Mouse (Mus musculus): ENCODE data around the gene Catip. TPM values are rescaled to one million over a fixed set of nuclear protein-coding genes. Genes with fewer than 3 reads are reported as not detected.

The Catip gene
- polyA plus RNA-seq, 1 experiment from 2014 or later = 1.6 TPM

DNA sequence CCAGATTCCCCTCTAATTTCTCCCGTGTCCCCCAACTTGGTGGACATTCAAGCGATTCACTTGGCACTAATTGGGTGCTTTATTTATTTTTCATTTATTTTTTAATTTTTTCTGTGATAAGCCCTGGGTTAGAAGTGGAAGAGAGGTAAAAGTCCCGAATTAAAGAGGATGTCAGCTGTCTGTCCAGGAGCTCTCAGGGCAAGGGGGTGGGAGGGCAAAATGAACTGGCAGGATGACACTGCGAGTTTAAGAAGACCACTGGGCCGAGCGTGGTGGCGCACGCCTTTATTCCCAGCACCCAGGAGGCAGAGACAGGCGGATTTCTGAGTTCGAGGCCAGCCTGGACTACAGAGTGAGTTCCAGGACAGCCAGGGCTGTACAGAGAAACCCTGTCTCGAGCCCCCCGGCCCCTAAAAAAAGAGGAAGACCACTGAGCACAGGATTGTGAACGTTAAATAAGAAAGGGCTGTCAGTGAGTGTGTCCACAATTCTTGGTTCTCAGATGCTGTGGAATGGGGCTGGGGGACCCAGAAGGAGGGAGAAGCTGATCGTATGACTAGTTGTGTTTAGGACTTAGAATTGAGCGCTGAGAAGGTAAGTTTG, 25.6 kb downstream of the Catip start:
- ATAC-seq (ENCODE audit: low FRiP score) = no peak
- peak overlapping the region; percentile 94 for H3K27ac ChIP-seq
- H3K9ac ChIP-seq = peak overlapping the region; percentile 75

DNA sequence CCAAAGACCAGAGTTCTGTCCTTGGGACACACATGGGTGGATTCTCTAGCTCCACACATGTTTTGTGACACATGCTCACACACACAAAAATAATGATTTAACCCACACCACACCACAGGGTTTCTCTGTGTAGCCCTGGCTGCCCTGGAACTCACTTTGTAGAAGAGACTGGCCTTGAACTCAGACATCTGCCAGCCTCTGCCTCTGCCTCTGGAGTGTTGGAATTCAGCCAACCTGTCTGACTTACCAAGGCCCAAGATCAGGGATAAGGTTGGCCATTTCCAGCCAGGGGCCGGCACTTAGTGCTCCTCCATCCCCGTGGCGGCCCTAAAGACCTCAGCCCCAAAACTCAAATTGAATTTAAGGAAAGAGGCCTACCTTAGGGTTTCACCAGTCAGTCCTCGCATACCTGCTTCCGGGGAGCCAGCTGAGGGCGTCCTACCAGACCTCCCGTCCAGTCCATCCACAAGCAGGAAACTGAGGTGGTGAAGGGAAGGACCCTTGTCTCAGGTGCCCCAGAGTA, 26.6 kb downstream of the Catip start:
- WGBS = 84% methylated on average over 7 of the region's 7 CpGs
- no peaks in the 10 kb centered on the region for H3K36me3 ChIP-seq

More for the DNA sequence above, 25.6 kb downstream of the Catip start:
- H3K36me3 ChIP-seq = no peaks in the 10 kb centered on the region
- peaks cover 23% of the 10 kb centered on the region for H3K4me1 ChIP-seq (replicated peaks)
- H3K4me2 ChIP-seq = peak overlapping the region; percentile 68
- no peaks in the 10 kb centered on the region for H3K9me3 ChIP-seq
- H3K4me3 ChIP-seq = peak overlapping the region; percentile 70
- H3K27me3 ChIP-seq = peaks cover 29% of the 10 kb centered on the region
- WGBS = 48% methylated on average over 15 of the region's 15 CpGs

GRCm38 (mm10) chr1:74389831-74390286, 28.0 kb downstream of the Catip start:
- H3K4me1 ChIP-seq (replicated peaks) = peaks cover 36% of the 10 kb centered on the region
- no peak overlapping the region for H3K27ac ChIP-seq
- H3K36me3 ChIP-seq = peaks cover 13% of the 10 kb centered on the region
- ATAC-seq (ENCODE audit: low FRiP score) = no peak
- no peaks in the 10 kb centered on the region for H3K9me3 ChIP-seq
- peak overlapping the region; percentile 96 for H3K4me2 ChIP-seq
- H3K4me3 ChIP-seq = peak overlapping the region; percentile 19; the same call in 1 of the 2 replicates
- no peak overlapping the region for H3K9ac ChIP-seq
- 5% methylated on average over 29 of the region's 29 CpGs for WGBS
- peaks cover 29% of the 10 kb centered on the region for H3K27me3 ChIP-seq

More for the DNA sequence above, 26.6 kb downstream of the Catip start:
- no peak overlapping the region for H3K27ac ChIP-seq
- peaks cover 33% of the 10 kb centered on the region for H3K4me1 ChIP-seq (replicated peaks)
- no peak overlapping the region for H3K4me2 ChIP-seq
- no peak overlapping the region for H3K4me3 ChIP-seq
- ATAC-seq (ENCODE audit: low FRiP score) = no peak
- H3K9ac ChIP-seq = no peak overlapping the region
- no peaks in the 10 kb centered on the region for H3K9me3 ChIP-seq
- peaks cover 29% of the 10 kb centered on the region for H3K27me3 ChIP-seq

- Histone ChIP-seq H3K4me1 (replicated peaks) (peaks cover 36% of the 10 kb centered on the region), H3K36me3 (peaks cover 18% of the 10 kb centered on the region), H3K9ac (no peak overlapping the region), H3K27ac (no peak overlapping the region), H3K4me3 (peak overlapping the region; percentile 19; the same call in 1 of the 2 replicates), H3K27me3 (peaks cover 29% of the 10 kb centered on the region), H3K9me3 (no peaks in the 10 kb centered on the region), H3K4me2 (peak overlapping the region; percentile 96)
- no peak for ATAC-seq (ENCODE audit: low FRiP score)
- 4% methylated on average over 21 of the region's 21 CpGs for WGBS
These were observed 28.5 kb downstream of the Catip start for GRCm38 (mm10) chr1:74390287-74390906.

DNA sequence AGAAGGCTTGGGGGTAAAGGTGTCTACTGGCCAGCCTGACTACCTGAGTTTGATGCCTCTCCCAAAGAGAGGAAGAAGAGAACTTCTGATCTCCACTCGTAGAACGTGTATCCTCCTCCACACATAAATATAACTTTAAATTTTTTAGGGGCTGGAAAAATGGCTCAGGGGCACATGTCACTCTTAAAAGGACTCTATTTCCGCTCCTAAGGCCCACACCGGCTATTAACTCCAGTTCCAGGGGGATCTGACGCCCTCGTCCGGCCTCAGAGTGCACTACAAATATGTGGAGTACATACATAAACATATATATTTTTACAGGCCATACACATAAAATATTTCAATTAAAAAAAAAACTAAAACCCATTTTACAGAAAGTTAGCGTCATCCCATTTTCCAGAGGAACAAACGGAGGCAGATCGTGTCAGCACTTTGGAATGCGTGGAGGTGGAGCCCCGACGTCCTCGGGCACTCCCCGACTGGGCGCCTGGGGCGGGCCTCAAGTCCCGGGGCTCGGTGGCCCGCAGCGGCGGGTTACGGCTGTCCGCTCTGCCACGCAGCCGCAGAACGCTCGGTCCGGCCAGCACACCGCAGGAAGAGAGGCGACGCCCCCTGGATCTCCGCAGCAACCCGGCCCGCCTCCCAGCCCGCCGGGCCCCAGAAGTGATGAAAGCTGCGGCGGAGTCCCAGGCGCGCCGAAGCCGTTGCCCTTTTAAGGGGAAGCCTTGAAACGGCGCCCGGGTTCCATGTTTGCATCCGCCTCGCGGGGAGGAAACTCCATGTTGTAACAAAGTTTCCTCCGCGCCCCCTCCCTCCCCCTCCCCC, 29.2 kb downstream of the Catip start, which contains the start of gene Ctdsp1:
Gene Ctdsp1, plus strand, starts transcription at position 586 of the 825 bp plus-strand sequence.
- Histone ChIP-seq H3K4me3 (peak within 1 kb of the TSS; percentile 93), H3K27me3 (peaks cover 29% of the 10 kb centered on the region), H3K9me3 (no peaks in the 10 kb centered on the region), H3K36me3 (peaks cover 18% of the 10 kb centered on the region), H3K4me1 (replicated peaks) (peaks cover 36% of the 10 kb centered on the region), H3K4me2 (peak within 1 kb of the TSS; percentile 96), H3K27ac (peak within 1 kb of the TSS; percentile 86), H3K9ac (peak within 1 kb of the TSS; percentile 87)
- ATAC-seq (ENCODE audit: low FRiP score) = peak; percentile 75
- 1% methylated on average over 49 of the region's 51 CpGs for WGBS

DNA sequence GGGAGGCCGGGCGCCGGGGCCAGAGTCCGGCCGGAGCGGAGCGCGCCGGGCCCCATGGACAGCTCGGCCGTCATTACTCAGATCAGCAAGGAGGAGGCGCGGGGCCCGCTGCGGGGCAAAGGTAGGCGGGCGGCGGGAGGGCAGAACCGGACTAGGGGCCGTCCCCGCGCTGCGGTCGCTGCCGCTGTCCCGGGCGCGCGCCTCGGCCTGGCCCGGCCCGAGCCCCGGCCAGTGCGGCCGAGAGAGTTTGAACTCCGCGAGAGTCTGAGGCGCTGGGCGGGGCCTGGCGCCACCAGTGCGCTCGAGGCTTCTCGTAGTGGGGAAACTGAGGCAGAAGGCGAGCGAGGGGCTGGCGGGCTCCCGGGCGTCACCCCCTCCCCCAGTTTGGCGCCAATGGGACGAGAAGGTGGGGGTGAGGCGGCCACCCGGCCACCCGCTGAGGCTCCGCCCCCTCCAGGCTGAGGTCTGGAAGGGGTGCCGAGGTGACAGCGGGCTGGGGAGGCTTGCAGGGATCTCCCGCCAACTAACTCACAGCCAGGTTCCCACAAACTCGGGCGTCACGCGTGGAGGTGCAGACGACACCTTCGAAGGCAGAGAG, 30.0 kb downstream of the Catip start:
- peak; percentile 40 for ATAC-seq (ENCODE audit: low FRiP score)
- peak overlapping the region; percentile 96 for H3K4me2 ChIP-seq
- H3K27ac ChIP-seq = peak overlapping the region; percentile 86
- peak overlapping the region; percentile 93 for H3K4me3 ChIP-seq
- peaks cover 18% of the 10 kb centered on the region for H3K36me3 ChIP-seq
- peak overlapping the region; percentile 87 for H3K9ac ChIP-seq
- peaks cover 39% of the 10 kb centered on the region for H3K4me1 ChIP-seq (replicated peaks)
- under 1% methylated on average over 57 of the region's 63 CpGs for WGBS
- H3K9me3 ChIP-seq = no peaks in the 10 kb centered on the region
- H3K27me3 ChIP-seq = peaks cover 29% of the 10 kb centered on the region

DNA sequence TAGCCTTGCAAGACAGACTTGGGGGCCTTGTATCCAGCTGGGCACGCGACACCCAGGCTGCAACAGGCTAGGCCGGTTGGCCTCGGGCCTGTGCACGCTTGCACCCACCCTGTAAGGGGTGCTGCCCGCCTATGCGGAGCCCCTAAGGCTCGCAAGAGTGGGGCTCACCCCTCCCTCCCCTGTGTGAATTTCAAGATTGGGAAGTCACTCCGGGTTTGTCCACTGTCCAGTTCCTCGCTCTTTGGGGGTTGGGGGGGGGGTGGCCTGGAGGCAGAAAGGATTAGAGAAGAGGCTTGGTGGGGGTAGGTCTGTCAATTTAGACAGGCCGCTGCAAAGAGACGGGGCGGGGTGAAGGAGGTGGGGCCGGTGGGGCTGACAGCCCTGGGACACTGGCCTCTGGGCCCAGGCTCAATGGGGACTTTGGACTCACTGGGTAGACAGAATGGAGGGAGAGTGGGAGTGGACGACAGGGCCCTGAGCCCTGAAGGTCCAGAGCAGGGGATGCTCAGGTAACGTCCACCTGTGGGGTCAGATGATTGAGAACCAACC, 30.6 kb downstream of the Catip start:
- H3K4me3 ChIP-seq = peak overlapping the region; percentile 93
- peaks cover 29% of the 10 kb centered on the region for H3K27me3 ChIP-seq
- peaks cover 18% of the 10 kb centered on the region for H3K36me3 ChIP-seq
- no peaks in the 10 kb centered on the region for H3K9me3 ChIP-seq
- 4% methylated on average over 16 of the region's 16 CpGs for WGBS
- ATAC-seq (ENCODE audit: low FRiP score) = peak; percentile 19
- peak overlapping the region; percentile 86 for H3K27ac ChIP-seq
- H3K4me1 ChIP-seq (replicated peaks) = peaks cover 38% of the 10 kb centered on the region
- peak overlapping the region; percentile 87 for H3K9ac ChIP-seq
- peak overlapping the region; percentile 96 for H3K4me2 ChIP-seq

DNA sequence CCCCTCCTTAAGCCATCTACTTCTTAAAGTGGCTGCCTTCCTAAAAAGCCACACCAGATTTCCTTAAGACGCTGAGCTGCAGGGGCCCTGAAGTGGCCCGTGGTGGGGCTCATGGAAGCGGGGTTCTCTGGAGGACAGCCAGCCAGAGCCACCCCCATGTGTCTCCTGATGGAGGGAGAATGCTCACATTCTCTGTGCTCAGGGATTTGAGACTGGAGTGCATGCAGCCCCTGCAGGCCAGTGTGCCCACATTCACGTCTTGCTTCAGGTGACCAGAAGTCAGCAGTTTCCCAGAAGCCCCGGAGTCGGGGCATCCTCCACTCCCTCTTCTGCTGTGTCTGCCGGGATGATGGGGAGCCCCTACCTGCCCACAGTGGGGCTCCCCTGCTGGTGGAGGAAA, 31.1 kb downstream of the Catip start:
- H3K36me3 ChIP-seq = peaks cover 18% of the 10 kb centered on the region
- H3K27me3 ChIP-seq = peaks cover 29% of the 10 kb centered on the region
- H3K4me1 ChIP-seq (replicated peaks) = peaks cover 42% of the 10 kb centered on the region
- H3K27ac ChIP-seq = 0 out of 2 replicates have a peak overlapping the region, but pooled peaks have one; percentile 18
- ATAC-seq (ENCODE audit: low FRiP score) = no peak
- no peaks in the 10 kb centered on the region for H3K9me3 ChIP-seq
- H3K4me3 ChIP-seq = peak overlapping the region; percentile 93
- H3K9ac ChIP-seq = peak overlapping the region; percentile 87
- 56% methylated on average over 7 of the region's 7 CpGs for WGBS
- H3K4me2 ChIP-seq = peak overlapping the region; percentile 96

GRCm38 (mm10) chr1:74393697-74394096, 31.8 kb downstream of the Catip start:
- H3K4me1 ChIP-seq (replicated peaks) = peaks cover 44% of the 10 kb centered on the region
- no peak overlapping the region for H3K27ac ChIP-seq
- peaks cover 22% of the 10 kb centered on the region for H3K27me3 ChIP-seq
- WGBS = 88% methylated on average over 9 of the region's 9 CpGs
- H3K9me3 ChIP-seq = no peaks in the 10 kb centered on the region
- no peak overlapping the region for H3K9ac ChIP-seq
- peak overlapping the region; percentile 96; the same call in 1 of the 2 replicates for H3K4me2 ChIP-seq
- H3K4me3 ChIP-seq = no peak overlapping the region
- H3K36me3 ChIP-seq = peaks cover 18% of the 10 kb centered on the region
- ATAC-seq (ENCODE audit: low FRiP score) = no peak

DNA sequence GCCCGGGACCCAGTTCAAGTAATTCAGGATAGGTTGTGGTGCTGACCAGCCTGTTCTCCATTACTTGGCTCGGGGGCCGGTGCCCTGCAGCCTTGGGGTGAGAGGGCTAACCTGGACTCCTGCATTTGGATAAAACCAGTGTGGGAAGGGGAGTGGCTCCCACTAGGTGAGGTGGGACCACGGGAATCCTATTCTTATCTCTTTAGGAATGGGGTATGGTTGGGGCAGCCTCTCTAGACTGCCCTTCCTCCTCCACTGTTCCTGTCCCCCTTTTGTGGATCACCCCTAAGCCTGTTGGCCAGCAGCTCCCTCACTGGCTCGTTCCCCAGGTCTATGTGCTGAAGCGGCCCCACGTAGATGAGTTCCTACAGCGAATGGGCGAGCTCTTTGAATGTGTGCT, 32.4 kb downstream of the Catip start:
- Histone ChIP-seq H3K9ac (no peak overlapping the region), H3K36me3 (peaks cover 18% of the 10 kb centered on the region), H3K4me1 (replicated peaks) (peaks cover 44% of the 10 kb centered on the region), H3K27me3 (peaks cover 16% of the 10 kb centered on the region), H3K9me3 (no peaks in the 10 kb centered on the region), H3K27ac (no peak overlapping the region), H3K4me2 (no peak overlapping the region), H3K4me3 (no peak overlapping the region)
- 93% methylated on average over 9 of the region's 9 CpGs for WGBS
- no peak for ATAC-seq (ENCODE audit: low FRiP score)

GRCm38 (mm10) chr1:74394858-74395257, 33.0 kb downstream of the Catip start:
- Histone ChIP-seq H3K4me1 (replicated peaks) (peaks cover 40% of the 10 kb centered on the region), H3K27me3 (peaks cover 11% of the 10 kb centered on the region), H3K27ac (no peak overlapping the region), H3K4me3 (no peak overlapping the region), H3K36me3 (peaks cover 18% of the 10 kb centered on the region), H3K9ac (no peak overlapping the region), H3K9me3 (no peaks in the 10 kb centered on the region), H3K4me2 (no peak overlapping the region)
- 93% methylated on average over 15 of the region's 15 CpGs for WGBS
- ATAC-seq (ENCODE audit: low FRiP score) = no peak

Measured in hindbrain, embryonic 13.5 days (tissue).